Mouse (Mus musculus): ENCODE data around the gene Krtap17-1. TPM values are rescaled to one million over a fixed set of nuclear protein-coding genes. Genes with fewer than 3 reads are reported as not detected.

Gene Krtap17-1
- polyA plus RNA-seq, 1 experiment from 2014 or later: 0.75 TPM

- Histone ChIP-seq H3K27ac (ENCODE audit: low read depth) (no peak overlapping the region), H3K9me3 (ENCODE audit: low read depth, low read length) (no peaks in the 10 kb centered on the region), H3K4me3 (ENCODE audit: low read depth, low read length) (no peak overlapping the region), H3K27me3 (ENCODE audit: insufficient read depth, low read length) (peaks cover 8% of the 10 kb centered on the region; the same call in 1 of the 2 replicates), H3K9ac (no peak overlapping the region), H3K4me1 (ENCODE audit: insufficient read depth) (no peaks in the 10 kb centered on the region), H3K36me3 (ENCODE audit: insufficient read depth) (no peaks in the 10 kb centered on the region), H3K4me2 (no peak overlapping the region)
- no peak for TF ChIP-seq CTCF (IDR thresholded peaks at IDR 0.05; ENCODE audit: low read depth)
- DNase-seq (no peak), ATAC-seq (ENCODE audit: insufficient read depth) (no peak)
- WGBS: 74% methylated on average over 6 of the region's 6 CpGs
These were observed 3.9 kb downstream of the Krtap17-1 start for GRCm38 (mm10) chr11:99989881-99990405.

- TF ChIP-seq CTCF (IDR thresholded peaks at IDR 0.05; ENCODE audit: low read depth): no peak
- H3K9me3 ChIP-seq (ENCODE audit: low read depth, low read length): no peaks in the 10 kb centered on the region
- peaks cover 1% of the 10 kb centered on the region; the same call in 1 of the 2 replicates for H3K27me3 ChIP-seq (ENCODE audit: insufficient read depth, low read length)
- H3K4me2 ChIP-seq: no peak overlapping the region
- ATAC-seq (ENCODE audit: insufficient read depth) (no peak), DNase-seq (no peak)
- no peaks in the 10 kb centered on the region for H3K4me1 ChIP-seq (ENCODE audit: insufficient read depth)
- WGBS: 87% methylated on average over 3 of the region's 3 CpGs
- H3K27ac ChIP-seq (ENCODE audit: low read depth): no peak overlapping the region
- H3K4me3 ChIP-seq (ENCODE audit: low read depth, low read length): no peak overlapping the region
- H3K36me3 ChIP-seq (ENCODE audit: insufficient read depth): no peaks in the 10 kb centered on the region
- H3K9ac ChIP-seq: no peak overlapping the region
These were observed 5.3 kb downstream of the Krtap17-1 start for GRCm38 (mm10) chr11:99988530-99988929.

DNA sequence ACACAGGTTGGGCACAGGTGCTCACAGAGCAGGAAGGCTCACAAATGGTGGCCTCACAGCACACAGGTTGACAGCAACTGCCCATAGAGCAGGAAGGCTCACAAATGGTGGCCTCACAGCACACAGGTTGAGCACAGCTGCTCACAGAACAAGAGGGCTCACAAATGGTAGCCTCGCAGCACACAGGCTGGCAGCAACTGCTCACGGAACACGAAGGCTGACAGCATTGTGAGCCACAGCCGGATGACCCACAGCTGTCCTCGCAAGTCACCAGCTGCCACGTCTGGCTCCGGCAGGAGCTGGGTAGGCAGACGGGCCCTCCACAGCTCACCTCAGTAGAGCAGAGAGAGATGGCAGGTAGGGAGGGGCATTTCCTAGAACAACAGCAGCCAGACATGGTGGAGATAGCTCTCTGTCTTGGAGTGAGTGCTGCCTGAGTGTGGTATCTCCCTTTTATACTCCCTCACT, 7.6 kb downstream of the Krtap17-1 start, which contains the start of gene Krtap16-1:
TSS of gene Krtap16-1 (minus strand) at position 418 of the 468 bp plus-strand sequence.
- no peaks in the 10 kb centered on the region for H3K27me3 ChIP-seq (ENCODE audit: insufficient read depth, low read length)
- H3K36me3 ChIP-seq (ENCODE audit: insufficient read depth): no peaks in the 10 kb centered on the region
- H3K4me3 ChIP-seq (ENCODE audit: low read depth, low read length): no peak within 1 kb of the TSS
- H3K27ac ChIP-seq (ENCODE audit: low read depth): no peak within 1 kb of the TSS
- TF ChIP-seq CTCF (IDR thresholded peaks at IDR 0.05; ENCODE audit: low read depth): no peak
- H3K9me3 ChIP-seq (ENCODE audit: low read depth, low read length): no peaks in the 10 kb centered on the region
- H3K4me1 ChIP-seq (ENCODE audit: insufficient read depth): no peaks in the 10 kb centered on the region
- H3K4me2 ChIP-seq: no peak within 1 kb of the TSS
- ATAC-seq (ENCODE audit: insufficient read depth) (no peak), DNase-seq (no peak)
- no peak within 1 kb of the TSS for H3K9ac ChIP-seq
- 52% methylated on average over 8 of the region's 8 CpGs for WGBS

DNA sequence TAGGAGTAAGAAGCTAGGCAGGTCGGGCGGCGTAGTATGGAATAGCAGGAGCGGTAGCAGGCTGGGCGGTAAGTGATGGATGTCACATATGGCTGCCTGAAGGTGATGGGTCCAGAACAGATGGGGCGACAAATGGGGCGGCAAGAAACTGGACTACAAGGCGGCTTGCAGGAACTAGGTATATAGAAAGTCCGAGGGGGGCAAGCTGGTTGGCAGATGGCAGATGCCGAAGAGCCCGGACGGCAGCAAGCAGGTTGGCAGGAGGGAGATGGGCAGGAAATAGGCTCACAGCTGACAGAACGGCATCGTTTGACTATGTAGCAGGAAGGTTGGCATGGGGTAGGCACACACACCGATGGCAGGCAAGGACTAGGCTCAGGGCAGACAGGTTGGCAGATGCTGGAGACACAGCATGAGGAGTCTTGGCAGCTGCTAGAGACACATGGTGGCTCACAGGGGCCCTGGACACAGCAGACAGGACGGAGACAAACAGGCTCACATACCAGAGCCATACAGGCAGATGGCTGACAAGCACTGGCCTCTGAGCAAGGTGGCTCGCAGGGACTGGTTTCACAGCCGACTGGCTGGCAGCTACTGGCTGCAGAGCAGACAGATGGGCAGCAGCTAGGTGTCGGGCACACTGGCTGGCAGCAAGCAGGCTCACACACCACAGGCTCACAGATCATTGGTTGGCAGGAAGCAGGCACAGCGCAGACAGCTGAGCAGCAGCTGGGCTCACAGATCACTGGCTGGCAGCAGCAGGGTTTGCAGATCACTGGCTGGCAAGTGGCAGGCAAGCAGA, 8.3 kb downstream of the Krtap17-1 start:
- no peaks in the 10 kb centered on the region for H3K27me3 ChIP-seq (ENCODE audit: insufficient read depth, low read length)
- no peaks in the 10 kb centered on the region for H3K36me3 ChIP-seq (ENCODE audit: insufficient read depth)
- no peak for TF ChIP-seq CTCF (IDR thresholded peaks at IDR 0.05; ENCODE audit: low read depth)
- 66% methylated on average over 20 of the region's 20 CpGs for WGBS
- no peak overlapping the region for H3K27ac ChIP-seq (ENCODE audit: low read depth)
- ATAC-seq (ENCODE audit: insufficient read depth) (no peak), DNase-seq (no peak)
- H3K9ac ChIP-seq: no peak overlapping the region
- no peak overlapping the region for H3K4me2 ChIP-seq
- no peaks in the 10 kb centered on the region for H3K4me1 ChIP-seq (ENCODE audit: insufficient read depth)
- no peaks in the 10 kb centered on the region for H3K9me3 ChIP-seq (ENCODE audit: low read depth, low read length)
- no peak overlapping the region for H3K4me3 ChIP-seq (ENCODE audit: low read depth, low read length)

DNA sequence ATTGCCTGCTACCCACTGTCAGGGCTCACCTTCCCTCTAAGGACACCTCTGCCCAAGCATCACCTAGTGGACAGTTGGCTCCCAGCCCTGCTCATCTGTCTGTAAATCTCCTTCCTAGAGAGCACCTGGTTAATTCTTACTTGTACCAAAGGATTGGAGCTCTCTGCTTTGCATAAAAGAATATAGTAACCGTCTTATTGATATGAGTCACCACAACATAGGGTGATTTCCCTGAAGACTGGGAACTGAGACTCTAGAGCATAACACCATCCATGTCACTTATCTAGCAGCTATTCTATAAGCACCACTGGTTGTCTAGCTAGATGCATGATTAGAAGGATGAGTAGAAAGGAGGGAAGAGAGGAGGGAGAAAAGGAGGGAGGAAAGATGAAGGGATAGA, 10.4 kb downstream of the Krtap17-1 start:
- Histone ChIP-seq H3K4me2 (no peak overlapping the region), H3K4me3 (ENCODE audit: low read depth, low read length) (no peak overlapping the region), H3K36me3 (ENCODE audit: insufficient read depth) (no peaks in the 10 kb centered on the region), H3K27me3 (ENCODE audit: insufficient read depth, low read length) (no peaks in the 10 kb centered on the region), H3K4me1 (ENCODE audit: insufficient read depth) (no peaks in the 10 kb centered on the region), H3K9ac (no peak overlapping the region), H3K27ac (ENCODE audit: low read depth) (no peak overlapping the region), H3K9me3 (ENCODE audit: low read depth, low read length) (no peaks in the 10 kb centered on the region)
- DNase-seq (no peak), ATAC-seq (ENCODE audit: insufficient read depth) (no peak)
- WGBS: 89% methylated on average over 1 of the region's 1 CpGs
- no peak for TF ChIP-seq CTCF (IDR thresholded peaks at IDR 0.05; ENCODE audit: low read depth)

- Histone ChIP-seq H3K4me1 (ENCODE audit: insufficient read depth) (no peaks in the 10 kb centered on the region), H3K9ac (no peak overlapping the region), H3K36me3 (ENCODE audit: insufficient read depth) (no peaks in the 10 kb centered on the region), H3K4me3 (ENCODE audit: low read depth, low read length) (no peak overlapping the region), H3K27me3 (ENCODE audit: insufficient read depth, low read length) (no peaks in the 10 kb centered on the region), H3K4me2 (no peak overlapping the region), H3K27ac (ENCODE audit: low read depth) (no peak overlapping the region), H3K9me3 (ENCODE audit: low read depth, low read length) (no peaks in the 10 kb centered on the region)
- ATAC-seq (ENCODE audit: insufficient read depth): no peak
- TF ChIP-seq CTCF (IDR thresholded peaks at IDR 0.05; ENCODE audit: low read depth): no peak
- no peak for DNase-seq
- 78% methylated on average over 9 of the region's 9 CpGs for WGBS
These were observed 11.1 kb downstream of the Krtap17-1 start for GRCm38 (mm10) chr11:99982731-99983130.

DNA sequence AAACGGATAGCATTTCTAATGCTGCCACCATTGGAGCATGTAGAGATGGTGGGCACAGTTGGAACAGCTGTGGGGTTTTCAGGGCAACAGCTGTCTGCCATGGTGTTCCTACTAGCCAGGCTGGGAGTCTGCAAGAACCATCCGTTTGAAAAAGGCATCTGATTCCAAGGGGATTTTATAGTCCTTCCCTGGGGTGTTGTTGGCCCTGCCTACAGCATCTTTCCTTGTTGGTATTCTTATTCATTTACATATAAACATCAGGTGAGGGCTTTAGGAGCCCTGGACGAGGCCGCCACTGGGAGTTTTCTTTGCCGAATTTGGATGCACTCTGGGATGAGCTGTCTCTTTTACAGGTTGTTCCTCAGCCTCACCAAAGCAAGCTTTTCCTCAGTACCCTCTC, 14.8 kb downstream of the Krtap17-1 start, which contains the start of gene Krtap29-1:
TSS of gene Krtap29-1 (minus strand) at position 101 of the 400 bp plus-strand sequence.
- DNase-seq: no peak
- Histone ChIP-seq H3K9ac (no peak within 1 kb of the TSS), H3K27me3 (ENCODE audit: insufficient read depth, low read length) (no peaks in the 10 kb centered on the region), H3K9me3 (ENCODE audit: low read depth, low read length) (no peaks in the 10 kb centered on the region), H3K4me1 (ENCODE audit: insufficient read depth) (no peaks in the 10 kb centered on the region), H3K27ac (ENCODE audit: low read depth) (no peak within 1 kb of the TSS), H3K4me3 (ENCODE audit: low read depth, low read length) (no peak within 1 kb of the TSS), H3K4me2 (no peak within 1 kb of the TSS), H3K36me3 (ENCODE audit: insufficient read depth) (no peaks in the 10 kb centered on the region)
- no peak for TF ChIP-seq CTCF (IDR thresholded peaks at IDR 0.05; ENCODE audit: low read depth)
- WGBS: 76% methylated on average over 5 of the region's 5 CpGs
- no peak for ATAC-seq (ENCODE audit: insufficient read depth)

Measured in lung, embryonic 14.5 days (tissue).